Mouse (Mus musculus): ENCODE measurements around the gene Hydin. TPM values are rescaled to one million over a fixed set of nuclear protein-coding genes. Genes with fewer than 3 reads are reported as not detected.

Hydin gene
- polyA plus RNA-seq (2016; fragmentation: Nextera tagmentation; extraction: Ambion mirVana): 0.29 and 0.52 TPM in 2 replicates

GRCm38 (mm10) chr8:110266741-110267140, at the start of gene Hydin:
Gene Hydin, plus strand, starts transcription at chr8:110266977.
- H3K36me3 ChIP-seq: no peaks in the 10 kb centered on the region
- DNase-seq (ENCODE audit: low spot score): peak; percentile 93
- WGBS: 1% methylated on average over 15 of the region's 15 CpGs
- peaks cover 18% of the 10 kb centered on the region for H3K4me1 ChIP-seq (replicated peaks)
- 0 out of 2 replicates have a peak, but pooled peaks cover 3% of the 10 kb centered on the region for H3K27me3 ChIP-seq (ENCODE audit: insufficient read depth, poor library complexity, severe bottlenecking)
- peak within 1 kb of the TSS; percentile 57 for H3K4me3 ChIP-seq
- no peaks in the 10 kb centered on the region for H3K9me3 ChIP-seq
- H3K27ac ChIP-seq: peak within 1 kb of the TSS; percentile 73

GRCm38 (mm10) chr8:110217198-110217597, 49.6 kb upstream of the Hydin start:
- DNase-seq (ENCODE audit: low spot score): no peak
- Histone ChIP-seq H3K4me1 (replicated peaks) (peaks cover 23% of the 10 kb centered on the region), H3K27me3 (ENCODE audit: insufficient read depth, poor library complexity, severe bottlenecking) (peaks cover 2% of the 10 kb centered on the region; the same call in 1 of the 2 replicates), H3K4me3 (peak overlapping the region; percentile 68), H3K9me3 (no peaks in the 10 kb centered on the region), H3K27ac (peak overlapping the region; percentile 87), H3K36me3 (peaks cover 16% of the 10 kb centered on the region)
- 31% methylated on average over 5 of the region's 5 CpGs for whole genome bisulfite sequencing

DNA sequence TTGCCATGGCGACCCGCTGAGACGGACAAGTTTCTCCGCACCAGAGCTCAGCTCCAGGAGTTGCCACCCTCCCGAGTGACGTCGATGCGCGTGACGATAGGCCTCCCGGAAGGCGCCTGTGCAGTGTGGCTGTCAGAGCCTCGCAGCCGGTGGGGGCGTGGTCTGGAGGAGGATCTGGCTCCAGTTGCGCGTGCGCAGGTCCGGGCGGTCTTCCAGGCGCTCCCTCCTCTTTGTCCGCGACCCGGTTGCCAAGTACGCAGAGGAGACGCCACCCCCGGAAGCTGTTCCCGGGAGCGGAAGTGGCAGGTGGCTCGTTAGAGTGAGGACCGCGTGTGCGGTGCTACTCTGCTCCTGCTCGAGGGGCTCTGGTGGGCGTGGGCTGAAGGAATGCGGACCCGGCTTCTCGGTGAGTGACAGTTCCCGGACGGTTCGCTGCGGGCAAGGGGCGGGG, 49.1 kb upstream of the Hydin start:
- peak overlapping the region; percentile 68 for H3K4me3 ChIP-seq
- H3K36me3 ChIP-seq: peaks cover 21% of the 10 kb centered on the region
- peak; percentile 100 for DNase-seq (ENCODE audit: low spot score)
- H3K4me1 ChIP-seq (replicated peaks): peaks cover 23% of the 10 kb centered on the region
- WGBS: under 1% methylated on average over 43 of the region's 43 CpGs
- peaks cover 2% of the 10 kb centered on the region; the same call in 1 of the 2 replicates for H3K27me3 ChIP-seq (ENCODE audit: insufficient read depth, poor library complexity, severe bottlenecking)
- H3K27ac ChIP-seq: peak overlapping the region; percentile 87
- no peaks in the 10 kb centered on the region for H3K9me3 ChIP-seq

DNA sequence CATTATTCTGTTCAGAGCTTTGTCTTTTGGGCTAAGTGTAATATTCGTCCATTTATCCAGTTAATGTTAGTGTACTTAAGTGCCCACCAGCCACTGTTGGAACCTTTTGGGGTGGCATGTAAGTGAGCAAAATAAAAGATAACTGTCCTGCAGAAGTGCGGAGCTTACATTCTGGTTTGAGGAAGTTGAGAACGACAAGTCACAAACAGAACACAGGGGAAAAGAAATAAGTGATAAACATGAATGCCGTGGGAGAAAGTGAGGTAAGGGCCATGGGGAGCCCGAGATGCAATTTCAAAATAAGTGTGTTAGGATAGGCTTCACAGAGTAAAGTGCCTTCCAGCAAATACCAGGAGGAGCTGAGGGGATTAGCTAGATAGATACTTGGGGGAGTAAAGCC, 48.3 kb upstream of the Hydin start:
- Histone ChIP-seq H3K27me3 (ENCODE audit: insufficient read depth, poor library complexity, severe bottlenecking) (peaks cover 2% of the 10 kb centered on the region; the same call in 1 of the 2 replicates), H3K4me3 (peak overlapping the region; percentile 68), H3K36me3 (peaks cover 29% of the 10 kb centered on the region), H3K4me1 (replicated peaks) (peaks cover 23% of the 10 kb centered on the region), H3K27ac (no peak overlapping the region), H3K9me3 (no peaks in the 10 kb centered on the region)
- no peak for DNase-seq (ENCODE audit: low spot score)
- WGBS: 79% methylated on average over 5 of the region's 5 CpGs

DNA sequence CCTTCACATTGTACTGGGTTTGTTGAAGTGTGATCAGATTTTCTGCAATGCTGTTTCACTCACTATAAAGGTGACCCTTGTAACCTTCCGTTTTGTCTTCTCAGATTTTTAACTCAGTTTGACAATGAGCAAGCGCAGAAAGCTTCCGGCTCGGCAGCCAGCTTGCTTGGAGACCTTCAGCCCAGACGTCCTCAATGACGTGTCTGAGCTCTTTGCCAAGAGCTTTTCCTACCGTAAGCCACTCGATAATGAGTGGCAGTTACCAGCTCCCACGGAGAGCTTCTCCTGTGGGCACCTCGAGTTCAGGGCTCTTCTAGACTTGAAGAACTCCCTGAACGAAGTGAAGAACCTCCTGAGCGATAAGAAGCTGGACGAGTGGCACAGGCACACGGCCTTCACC, 45.8 kb upstream of the Hydin start:
- Histone ChIP-seq H3K4me3 (no peak overlapping the region), H3K36me3 (peaks cover 50% of the 10 kb centered on the region), H3K27ac (no peak overlapping the region), H3K9me3 (no peaks in the 10 kb centered on the region), H3K4me1 (replicated peaks) (peaks cover 23% of the 10 kb centered on the region), H3K27me3 (ENCODE audit: insufficient read depth, poor library complexity, severe bottlenecking) (no peaks in the 10 kb centered on the region)
- DNase-seq (ENCODE audit: low spot score): no peak
- WGBS: 94% methylated on average over 14 of the region's 14 CpGs

- 0 out of 2 replicates have a peak, but pooled peaks cover 2% of the 10 kb centered on the region for H3K36me3 ChIP-seq
- no peaks in the 10 kb centered on the region for H3K9me3 ChIP-seq
- H3K27me3 ChIP-seq (ENCODE audit: insufficient read depth, poor library complexity, severe bottlenecking): no peaks in the 10 kb centered on the region
- H3K4me3 ChIP-seq: no peak overlapping the region
- DNase-seq (ENCODE audit: low spot score): no peak
- 82% methylated on average over 6 of the region's 6 CpGs for WGBS
- H3K4me1 ChIP-seq (replicated peaks): no peaks in the 10 kb centered on the region
- no peak overlapping the region for H3K27ac ChIP-seq
Observed at GRCm38 (mm10) chr8:110230803-110231202, 36.0 kb upstream of the Hydin start.

DNA sequence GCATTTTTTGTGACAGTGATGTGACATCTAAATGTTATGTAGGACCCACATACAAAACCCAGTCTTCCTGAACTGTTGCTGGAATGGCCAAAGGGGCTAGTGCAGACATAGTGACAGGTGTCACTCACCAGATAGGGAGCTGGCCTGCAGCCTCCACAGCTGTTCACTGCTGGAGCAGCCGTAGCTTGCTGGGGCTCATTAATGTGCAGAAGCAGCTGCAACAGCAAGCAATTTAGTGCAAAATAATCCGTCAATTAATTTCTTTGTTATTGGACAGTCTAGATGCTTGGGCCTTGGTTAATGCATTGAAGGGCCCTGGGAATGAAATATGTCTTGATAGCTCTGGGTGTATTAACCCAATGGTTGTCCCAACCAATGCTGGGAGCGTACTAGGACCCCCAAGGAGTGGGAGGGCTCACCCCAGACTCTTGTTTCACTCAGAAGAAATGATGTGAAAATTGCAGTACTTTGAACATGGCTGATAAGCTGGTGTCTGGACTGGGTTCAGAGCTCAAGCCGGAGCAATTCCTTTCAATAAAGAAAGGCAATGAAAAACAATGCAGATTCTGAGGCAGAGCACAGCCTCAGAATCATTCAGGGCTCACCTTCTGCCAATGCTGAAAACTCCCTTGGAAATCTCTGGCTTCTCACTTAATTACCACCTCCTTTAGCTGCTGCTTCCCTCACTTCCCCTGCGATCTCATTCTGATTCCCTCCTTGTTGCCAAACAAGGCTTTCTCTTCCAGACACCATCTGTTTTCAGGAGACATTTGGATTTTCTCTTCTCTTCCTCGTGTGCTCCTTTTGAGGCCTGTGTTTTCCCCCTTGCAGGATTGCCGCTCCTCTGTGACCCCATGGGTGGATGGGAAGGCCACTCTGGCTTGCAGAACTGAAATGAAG, 24.2 kb upstream of the Hydin start:
- 58% methylated on average over 7 of the region's 7 CpGs for WGBS
- no peaks in the 10 kb centered on the region for H3K9me3 ChIP-seq
- no peaks in the 10 kb centered on the region for H3K27me3 ChIP-seq (ENCODE audit: insufficient read depth, poor library complexity, severe bottlenecking)
- no peak overlapping the region for H3K27ac ChIP-seq
- peaks cover 7% of the 10 kb centered on the region for H3K4me1 ChIP-seq (replicated peaks)
- no peak for DNase-seq (ENCODE audit: low spot score)
- no peaks in the 10 kb centered on the region for H3K36me3 ChIP-seq
- H3K4me3 ChIP-seq: no peak overlapping the region

DNA sequence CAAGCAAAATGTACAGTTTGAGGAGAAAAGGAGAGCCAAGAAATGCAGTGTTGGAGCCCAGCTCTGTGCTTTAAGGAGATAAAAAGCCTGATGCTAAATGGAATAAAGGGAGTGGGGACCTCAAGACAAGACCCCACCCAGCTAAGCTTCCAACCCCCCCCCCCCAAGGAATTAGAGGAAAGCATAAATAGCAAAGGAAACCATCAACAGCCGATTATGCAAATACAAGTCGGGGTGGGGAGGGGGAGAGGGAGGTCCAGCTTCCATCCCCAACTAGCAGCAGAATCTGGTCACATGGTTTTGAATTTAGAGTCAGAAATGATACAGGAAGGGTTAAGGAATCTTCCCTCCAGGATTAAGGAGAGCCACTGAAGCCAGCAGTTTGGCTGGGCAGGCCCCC, 22.2 kb upstream of the Hydin start:
- Histone ChIP-seq H3K27me3 (ENCODE audit: insufficient read depth, poor library complexity, severe bottlenecking) (no peaks in the 10 kb centered on the region), H3K4me3 (no peak overlapping the region), H3K9me3 (no peaks in the 10 kb centered on the region), H3K36me3 (no peaks in the 10 kb centered on the region), H3K27ac (no peak overlapping the region), H3K4me1 (replicated peaks) (peaks cover 7% of the 10 kb centered on the region)
- no peak for DNase-seq (ENCODE audit: low spot score)
- 62% methylated on average over 2 of the region's 2 CpGs for WGBS

DNA sequence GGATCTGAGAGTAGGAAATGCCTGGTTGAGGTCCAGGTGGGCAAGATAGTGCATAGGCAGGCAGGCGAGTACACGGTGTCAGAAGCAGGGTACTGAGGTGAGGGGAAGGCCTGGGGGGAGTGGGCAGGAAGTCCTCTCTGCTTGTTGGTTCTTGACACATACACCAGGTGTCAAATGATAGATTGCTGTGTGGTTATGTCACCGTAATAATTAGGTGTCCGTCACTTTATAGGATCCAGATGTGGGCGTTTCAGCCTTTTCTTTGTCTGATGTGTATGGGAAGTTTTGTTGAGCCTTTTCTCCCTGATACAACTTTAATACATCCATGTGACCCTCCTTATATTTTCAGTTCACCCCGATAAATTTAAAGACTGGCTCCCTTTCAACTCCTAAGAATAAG, 19.5 kb upstream of the Hydin start:
- no peak overlapping the region for H3K4me3 ChIP-seq
- no peaks in the 10 kb centered on the region for H3K36me3 ChIP-seq
- no peaks in the 10 kb centered on the region for H3K27me3 ChIP-seq (ENCODE audit: insufficient read depth, poor library complexity, severe bottlenecking)
- H3K9me3 ChIP-seq: no peaks in the 10 kb centered on the region
- peaks cover 5% of the 10 kb centered on the region for H3K4me1 ChIP-seq (replicated peaks)
- H3K27ac ChIP-seq: no peak overlapping the region
- no peak for DNase-seq (ENCODE audit: low spot score)
- WGBS: 79% methylated on average over 6 of the region's 6 CpGs

DNA sequence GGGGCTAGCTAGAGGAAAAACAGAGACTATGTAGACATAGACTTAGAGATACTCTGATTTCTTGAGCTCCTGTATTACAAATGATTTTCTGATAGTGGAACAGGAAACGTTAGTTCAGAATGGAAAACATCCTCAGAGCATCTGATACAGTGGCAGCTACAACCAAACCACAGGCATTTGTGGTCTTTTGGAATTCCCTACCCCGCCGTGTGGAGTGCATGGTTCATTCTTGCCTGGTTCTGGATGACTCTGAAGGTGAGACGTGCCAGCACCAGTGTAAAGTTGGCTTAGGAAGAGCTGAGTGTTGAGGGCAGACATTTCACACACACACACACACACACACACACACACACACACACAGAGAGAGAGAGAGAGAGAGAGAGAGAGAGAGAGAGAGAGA, 12.8 kb upstream of the Hydin start:
- Histone ChIP-seq H3K4me1 (replicated peaks) (no peaks in the 10 kb centered on the region), H3K9me3 (no peaks in the 10 kb centered on the region), H3K4me3 (no peak overlapping the region), H3K36me3 (no peaks in the 10 kb centered on the region), H3K27ac (no peak overlapping the region), H3K27me3 (ENCODE audit: insufficient read depth, poor library complexity, severe bottlenecking) (no peaks in the 10 kb centered on the region)
- DNase-seq (ENCODE audit: low spot score): no peak
- 83% methylated on average over 4 of the region's 4 CpGs for WGBS

- 75% methylated on average over 11 of the region's 11 CpGs for WGBS
- no peak for DNase-seq (ENCODE audit: low spot score)
- no peak overlapping the region for H3K4me3 ChIP-seq
Observed at GRCm38 (mm10) chr8:110265796-110266305, 926 bp upstream of the Hydin start.

DNA sequence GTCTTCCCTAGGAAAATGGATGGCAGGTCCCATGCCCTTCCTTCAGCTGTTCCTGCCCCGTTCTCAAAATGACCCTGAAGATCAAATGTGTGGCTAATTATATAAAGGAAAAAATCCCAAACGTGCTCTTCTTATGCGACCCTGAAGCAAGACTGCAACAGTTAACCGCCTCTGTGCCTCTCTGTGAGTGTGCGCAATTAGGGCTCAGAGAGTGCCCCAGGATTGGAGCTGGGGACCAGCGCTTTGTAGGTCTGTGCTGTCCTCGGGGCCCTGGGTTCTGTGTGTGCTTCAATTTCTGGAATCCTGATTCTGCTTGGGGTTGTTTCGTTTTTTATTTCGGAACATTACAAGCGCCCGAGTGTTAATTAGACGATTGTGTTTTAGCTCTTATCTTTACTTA, 491 bp downstream of the Hydin start:
- Histone ChIP-seq H3K4me1 (replicated peaks) (peaks cover 18% of the 10 kb centered on the region), H3K4me3 (peak overlapping the region; percentile 57), H3K27me3 (ENCODE audit: insufficient read depth, poor library complexity, severe bottlenecking) (0 out of 2 replicates have a peak, but pooled peaks cover 3% of the 10 kb centered on the region), H3K9me3 (no peaks in the 10 kb centered on the region), H3K27ac (peak overlapping the region; percentile 73), H3K36me3 (no peaks in the 10 kb centered on the region)
- DNase-seq (ENCODE audit: low spot score): no peak
- 14% methylated on average over 12 of the region's 12 CpGs for WGBS

More at GRCm38 (mm10) chr8:110265796-110266305, 926 bp upstream of the Hydin start:
- H3K27ac ChIP-seq: no peak overlapping the region
- no peaks in the 10 kb centered on the region for H3K36me3 ChIP-seq
- no peaks in the 10 kb centered on the region for H3K9me3 ChIP-seq
- 0 out of 2 replicates have a peak, but pooled peaks cover 3% of the 10 kb centered on the region for H3K27me3 ChIP-seq (ENCODE audit: insufficient read depth, poor library complexity, severe bottlenecking)
- peaks cover 18% of the 10 kb centered on the region for H3K4me1 ChIP-seq (replicated peaks)

DNA sequence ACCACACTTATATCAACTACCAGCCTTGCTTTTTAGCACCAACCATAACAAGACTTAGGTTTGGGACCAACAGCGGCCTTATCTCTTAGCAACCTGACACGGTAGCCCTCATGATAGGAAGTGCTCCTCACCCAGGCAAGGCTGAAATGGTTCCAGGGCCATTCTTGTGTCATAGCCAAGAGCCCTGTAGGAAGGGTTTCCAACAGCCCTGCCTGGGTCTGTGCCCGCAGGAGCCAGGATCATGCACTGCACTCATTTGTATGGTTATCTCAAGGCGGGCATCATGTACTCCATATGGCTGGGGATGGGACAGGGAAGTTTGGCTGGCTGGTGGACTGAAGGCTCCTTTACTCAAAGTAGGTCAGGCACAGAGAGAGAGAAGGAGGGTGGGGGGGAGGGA, 3.9 kb downstream of the Hydin start:
- H3K4me3 ChIP-seq: no peak overlapping the region
- WGBS: 91% methylated on average over 4 of the region's 4 CpGs
- no peaks in the 10 kb centered on the region for H3K9me3 ChIP-seq
- no peaks in the 10 kb centered on the region for H3K36me3 ChIP-seq
- DNase-seq (ENCODE audit: low spot score): no peak
- peaks cover 15% of the 10 kb centered on the region for H3K4me1 ChIP-seq (replicated peaks)
- H3K27me3 ChIP-seq (ENCODE audit: insufficient read depth, poor library complexity, severe bottlenecking): no peaks in the 10 kb centered on the region
- no peak overlapping the region for H3K27ac ChIP-seq
